Mouse (Mus musculus): ENCODE data around the gene Isyna1. TPM values are rescaled to one million over a fixed set of nuclear protein-coding genes. Genes with fewer than 3 reads are reported as not detected.

The Isyna1 gene
- total RNA-seq, 1 experiment, result 161 TPM

DNA sequence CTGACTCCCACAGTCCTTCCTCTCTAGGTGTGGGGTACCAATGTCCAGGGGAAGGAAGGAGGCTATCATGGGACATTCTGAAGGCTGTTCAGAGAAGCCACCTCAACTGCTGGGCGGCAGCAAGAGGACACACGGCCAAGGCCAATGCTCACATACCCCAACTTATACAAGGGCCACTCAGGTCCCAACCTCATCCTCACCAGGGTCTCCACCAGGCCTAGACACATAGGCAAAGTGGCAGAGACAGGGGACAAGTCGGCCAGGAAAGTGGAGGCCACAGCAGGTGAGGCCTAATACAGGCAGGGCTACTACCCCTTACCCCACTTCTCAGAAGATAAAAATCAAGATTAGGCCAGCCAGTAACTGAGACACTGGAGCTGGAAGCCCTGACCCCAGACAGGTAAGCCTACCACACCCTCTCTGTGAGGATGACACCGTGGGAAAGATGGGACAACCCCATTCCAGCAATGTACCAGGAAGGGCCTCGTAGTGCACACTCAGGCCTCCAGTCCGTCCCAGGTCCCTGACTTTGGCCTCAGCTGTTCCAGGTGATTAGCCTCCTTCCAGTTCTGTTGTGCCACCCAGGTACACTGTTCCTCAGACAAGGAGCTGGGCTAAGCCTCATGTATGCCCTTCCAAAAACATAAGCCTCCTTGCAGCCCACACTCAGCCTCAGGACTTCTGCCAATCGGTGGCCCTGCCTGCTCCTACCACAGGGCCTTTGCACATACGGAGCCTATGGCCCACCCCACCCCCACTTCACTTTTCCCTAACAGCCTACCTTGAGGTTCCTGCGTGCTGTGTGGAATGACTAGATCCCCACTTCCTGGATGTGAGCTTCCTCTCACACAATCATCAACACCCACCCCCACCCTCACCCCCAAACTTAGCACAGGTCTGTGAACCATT is 12.0 kb downstream of the Isyna1 start:
- H3K36me3 ChIP-seq (ENCODE audit: control insufficient read depth, insufficient read depth, low read length, poor library complexity, severe bottlenecking), result peaks cover 4% of the 10 kb centered on the region; the same call in 1 of the 2 replicates
- H3K4me1 ChIP-seq (ENCODE audit: control insufficient read depth in 2 of 2, insufficient read depth in 2 of 2, low read length in 2 of 2, poor library complexity in 1 of 2), result peaks cover 0 to 34% of the 10 kb centered on the region in 2 experiments; a peak in 2 of 4 replicates
- H3K27ac ChIP-seq (ENCODE audit: insufficient read depth, low read depth, low read length, poor library complexity, severe bottlenecking), result no peak overlapping the region
- H3K9ac ChIP-seq (ENCODE audit: insufficient read depth, low read depth, low read length, poor library complexity, severe bottlenecking), result no peak overlapping the region
- TF ChIP-seq HCFC1 (IDR thresholded peaks at IDR 0.05; ENCODE audit: borderline replicate concordance, insufficient read depth, low read length), result no peak
- no peak for TF ChIP-seq ZNF384 (IDR thresholded peaks at IDR 0.05; ENCODE audit: low read depth, low read length)
- TF ChIP-seq CHD2 (IDR thresholded peaks at IDR 0.05; ENCODE audit: low read depth, low read length), result no peak
- TF ChIP-seq MAFK (IDR thresholded peaks at IDR 0.05; ENCODE audit: insufficient read depth, low read depth, low read length), result no peak
- no peak for TF ChIP-seq ZC3H11A (IDR thresholded peaks at IDR 0.05; ENCODE audit: borderline replicate concordance, low read depth, low read length)
- no peaks in the 10 kb centered on the region for H3K9me3 ChIP-seq (ENCODE audit: control insufficient read depth, insufficient read depth, low read depth, low read length)
- in situ Hi-C loops (cut with MboI; ENCODE audit: low sequenced_read_pairs in 2 of 2, unreplicated experiment in 2 of 2), result no loop called here
- H3K4me3 ChIP-seq (ENCODE audit: insufficient read depth in 1 of 2, low read depth in 1 of 2, low read length in 2 of 2, poor library complexity in 1 of 2, severe bottlenecking in 1 of 2), result no peak overlapping the region
- no peak for DNase-seq (ENCODE audit: low read depth, low spot score)

- no peak for DNase-seq (ENCODE audit: low read depth, low spot score)
- Histone ChIP-seq H3K4me3 (ENCODE audit: insufficient read depth in 1 of 2, low read depth in 1 of 2, low read length in 2 of 2, poor library complexity in 1 of 2, severe bottlenecking in 1 of 2) (peak overlapping the region; percentile 78 to 99), H3K4me1 (ENCODE audit: control insufficient read depth in 2 of 2, insufficient read depth in 2 of 2, low read length in 2 of 2, poor library complexity in 1 of 2) (peaks cover 0 to 34% of the 10 kb centered on the region in 2 experiments; a peak in 2 of 4 replicates), H3K36me3 (ENCODE audit: control insufficient read depth, insufficient read depth, low read length, poor library complexity, severe bottlenecking) (peaks cover 4% of the 10 kb centered on the region; the same call in 1 of the 2 replicates), H3K9ac (ENCODE audit: insufficient read depth, low read depth, low read length, poor library complexity, severe bottlenecking) (peak overlapping the region; percentile 99), H3K27ac (ENCODE audit: insufficient read depth, low read depth, low read length, poor library complexity, severe bottlenecking) (no peak overlapping the region), H3K9me3 (ENCODE audit: control insufficient read depth, insufficient read depth, low read depth, low read length) (no peaks in the 10 kb centered on the region)
- in situ Hi-C loops (cut with MboI; ENCODE audit: low sequenced_read_pairs in 2 of 2, unreplicated experiment in 2 of 2), result no loop called here
- TF ChIP-seq ZC3H11A (IDR thresholded peaks at IDR 0.05; ENCODE audit: borderline replicate concordance, low read depth, low read length) (no peak), MAFK (IDR thresholded peaks at IDR 0.05; ENCODE audit: insufficient read depth, low read depth, low read length) (no peak), ZNF384 (IDR thresholded peaks at IDR 0.05; ENCODE audit: low read depth, low read length) (no peak), HCFC1 (IDR thresholded peaks at IDR 0.05; ENCODE audit: borderline replicate concordance, insufficient read depth, low read length) (no peak), CHD2 (IDR thresholded peaks at IDR 0.05; ENCODE audit: low read depth, low read length) (no peak)
Measured at GRCm38 (mm10) chr8:70606780-70607602, 12.8 kb downstream of the Isyna1 start.

- no peak for DNase-seq (ENCODE audit: low read depth, low spot score)
- peak overlapping the region; percentile 78 to 99 for H3K4me3 ChIP-seq (ENCODE audit: insufficient read depth in 1 of 2, low read depth in 1 of 2, low read length in 2 of 2, poor library complexity in 1 of 2, severe bottlenecking in 1 of 2)
- peaks cover 0 to 29% of the 10 kb centered on the region in 2 experiments; a peak in 2 of 4 replicates for H3K4me1 ChIP-seq (ENCODE audit: control insufficient read depth in 2 of 2, insufficient read depth in 2 of 2, low read length in 2 of 2, poor library complexity in 1 of 2)
- peak overlapping the region; percentile 88; the same call in 1 of the 2 replicates for H3K27ac ChIP-seq (ENCODE audit: insufficient read depth, low read depth, low read length, poor library complexity, severe bottlenecking)
- no peaks in the 10 kb centered on the region for H3K9me3 ChIP-seq (ENCODE audit: control insufficient read depth, insufficient read depth, low read depth, low read length)
- TF ChIP-seq ZC3H11A (IDR thresholded peaks at IDR 0.05; ENCODE audit: borderline replicate concordance, low read depth, low read length) (no peak), ZNF384 (IDR thresholded peaks at IDR 0.05; ENCODE audit: low read depth, low read length) (no peak), MAFK (IDR thresholded peaks at IDR 0.05; ENCODE audit: insufficient read depth, low read depth, low read length) (no peak), HCFC1 (IDR thresholded peaks at IDR 0.05; ENCODE audit: borderline replicate concordance, insufficient read depth, low read length) (no peak), CHD2 (IDR thresholded peaks at IDR 0.05; ENCODE audit: low read depth, low read length) (no peak)
- H3K9ac ChIP-seq (ENCODE audit: insufficient read depth, low read depth, low read length, poor library complexity, severe bottlenecking), result peak overlapping the region; percentile 99
- H3K36me3 ChIP-seq (ENCODE audit: control insufficient read depth, insufficient read depth, low read length, poor library complexity, severe bottlenecking), result no peaks in the 10 kb centered on the region
- in situ Hi-C loops (cut with MboI; ENCODE audit: low sequenced_read_pairs in 2 of 2, unreplicated experiment in 2 of 2), result no loop called here
Measured at GRCm38 (mm10) chr8:70607603-70607897, 13.4 kb downstream of the Isyna1 start.

GRCm38 (mm10) chr8:70607898-70608748 is 13.9 kb downstream of the Isyna1 start:
- Histone ChIP-seq H3K9me3 (ENCODE audit: control insufficient read depth, insufficient read depth, low read depth, low read length) (no peaks in the 10 kb centered on the region), H3K27ac (ENCODE audit: insufficient read depth, low read depth, low read length, poor library complexity, severe bottlenecking) (peak overlapping the region; percentile 88), H3K36me3 (ENCODE audit: control insufficient read depth, insufficient read depth, low read length, poor library complexity, severe bottlenecking) (no peaks in the 10 kb centered on the region), H3K4me3 (ENCODE audit: insufficient read depth in 1 of 2, low read depth in 1 of 2, low read length in 2 of 2, poor library complexity in 1 of 2, severe bottlenecking in 1 of 2) (peak overlapping the region; percentile 78 to 99), H3K9ac (ENCODE audit: insufficient read depth, low read depth, low read length, poor library complexity, severe bottlenecking) (peak overlapping the region; percentile 99), H3K4me1 (ENCODE audit: control insufficient read depth in 2 of 2, insufficient read depth in 2 of 2, low read length in 2 of 2, poor library complexity in 1 of 2) (peaks cover 0 to 24% of the 10 kb centered on the region in 2 experiments; a peak in 2 of 4 replicates)
- in situ Hi-C loops (cut with MboI; ENCODE audit: low sequenced_read_pairs in 2 of 2, unreplicated experiment in 2 of 2), result no loop called here
- DNase-seq (ENCODE audit: low read depth, low spot score), result no peak
- TF ChIP-seq MAFK (IDR thresholded peaks at IDR 0.05; ENCODE audit: insufficient read depth, low read depth, low read length) (no peak), ZNF384 (IDR thresholded peaks at IDR 0.05; ENCODE audit: low read depth, low read length) (no peak), HCFC1 (IDR thresholded peaks at IDR 0.05; ENCODE audit: borderline replicate concordance, insufficient read depth, low read length) (peak; percentile 47; the same call in 1 of the 2 replicates), ZC3H11A (IDR thresholded peaks at IDR 0.05; ENCODE audit: borderline replicate concordance, low read depth, low read length) (0 out of 2 replicates have a peak, but pooled peaks have one; percentile 11), CHD2 (IDR thresholded peaks at IDR 0.05; ENCODE audit: low read depth, low read length) (peak; percentile 95)
